Mouse (Mus musculus) urinary bladder, adult 2 months (tissue): Measurements from ENCODE around the gene Lrrc27. TPM values are rescaled to one million over a fixed set of nuclear protein-coding genes. Genes with fewer than 3 reads are reported as not detected.

Experiments
- DNase-seq: peaks from one replicate; pipeline ENCODE4 v3.0.0; 2022; ENCODE audit warnings: low spot score
- polyA plus RNA-seq: library from polyadenylated mRNA; depleted of rRNA; stranded (reverse); fragments of >200 nt; gene quantifications from 2 replicates; pipeline ENCODE4 v1.2.3, GENCODE M21; 2012

The Lrrc27 gene
- polyA plus RNA-seq, 1 experiment = 9.9 TPM

DNA sequence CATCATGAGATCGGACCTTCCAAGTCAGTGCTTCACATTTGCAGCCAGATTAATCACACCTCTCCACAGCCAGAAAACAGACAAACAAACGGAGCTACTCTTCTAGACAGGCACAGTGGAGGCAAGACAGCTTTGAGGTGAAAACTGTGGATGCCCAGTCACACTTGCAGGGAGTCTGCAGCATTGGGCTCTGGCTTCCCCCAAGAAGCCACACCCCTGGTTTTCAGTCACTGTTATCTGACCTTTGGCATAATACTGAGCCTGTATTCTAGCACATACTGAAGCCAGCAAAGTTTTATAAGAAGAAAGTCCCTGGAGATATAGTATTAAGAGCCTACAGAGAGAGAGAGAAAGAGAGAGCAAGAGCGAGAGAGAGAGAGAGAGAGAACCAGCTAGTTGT is 26.6 kb downstream of the Lrrc27 start:
- no peak for DNase-seq

- DNase-seq = no peak
Measured at GRCm38 (mm10) chr7:139246086-139246485, 33.3 kb downstream of the Lrrc27 start.

GRCm38 (mm10) chr7:139246931-139247880 is 34.4 kb downstream of the Lrrc27 start:
- no peak for DNase-seq

- DNase-seq = peak; percentile 92
Measured at GRCm38 (mm10) chr7:139247881-139248614, 35.3 kb downstream of the Lrrc27 start, which contains the start of gene Pwwp2b. Gene Pwwp2b (plus strand): TSS chr7:139248482.

GRCm38 (mm10) chr7:139248615-139249405 is 36.0 kb downstream of the Lrrc27 start:
- no peak for DNase-seq

DNA sequence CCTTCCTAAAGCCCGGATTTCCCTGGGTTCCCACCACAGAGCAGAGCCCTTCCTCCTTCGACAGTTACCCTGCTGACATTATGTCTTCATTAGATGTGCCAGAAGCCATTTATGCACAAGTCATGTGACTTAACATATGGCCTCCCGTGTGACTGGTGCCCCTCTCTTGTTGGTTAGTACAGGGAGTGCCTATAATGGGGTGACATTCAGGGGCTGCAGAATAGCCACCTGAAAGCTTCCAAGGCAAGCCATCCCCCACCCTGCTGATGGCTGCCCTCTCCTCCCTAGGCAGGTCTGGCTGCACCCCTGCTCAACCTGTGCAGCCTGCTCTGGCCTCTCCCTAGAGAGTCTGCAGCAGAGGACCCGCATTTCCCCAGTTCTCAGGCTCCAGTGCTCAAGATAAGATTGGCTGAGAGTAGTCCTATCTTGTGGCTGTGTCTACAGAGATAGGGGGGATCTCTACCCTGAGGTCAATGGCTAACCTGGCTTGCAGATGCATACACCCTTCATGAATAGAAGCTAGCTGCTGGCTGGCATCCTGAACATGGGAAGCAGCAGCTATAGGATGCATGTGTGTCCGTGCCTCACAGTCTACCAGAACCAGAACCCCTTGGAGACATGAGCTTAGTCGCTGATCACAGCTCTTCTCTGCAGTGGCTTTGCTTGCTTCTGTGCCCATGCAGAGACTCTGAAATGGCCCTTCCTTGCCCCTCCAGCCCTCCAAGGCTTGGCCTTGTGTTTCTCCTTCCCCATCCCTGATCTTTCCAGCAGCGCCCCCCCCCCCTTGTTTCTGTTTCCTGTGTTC is 36.8 kb downstream of the Lrrc27 start:
- no peak for DNase-seq

DNA sequence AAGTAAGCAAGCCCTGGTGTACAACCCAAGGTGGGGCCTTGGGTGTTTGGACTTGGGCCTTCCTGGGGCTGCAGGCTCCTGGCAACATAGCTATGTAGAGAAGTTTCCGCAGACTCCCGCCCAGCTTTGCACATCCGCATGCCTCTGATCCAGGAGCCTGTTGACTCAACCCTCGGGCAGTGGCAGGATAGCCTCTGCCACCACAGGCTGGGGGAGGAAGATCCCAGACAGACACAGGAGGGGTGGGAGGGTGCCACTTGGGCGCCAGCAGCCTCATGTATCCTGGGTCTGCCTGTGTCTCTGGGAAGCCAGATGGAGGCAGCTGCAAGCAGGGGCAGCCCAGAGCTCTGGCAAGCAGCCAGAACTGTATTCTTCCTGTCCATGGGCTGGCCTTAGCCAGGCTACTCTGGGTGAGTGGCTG is 39.1 kb downstream of the Lrrc27 start:
- DNase-seq = no peak

DNA sequence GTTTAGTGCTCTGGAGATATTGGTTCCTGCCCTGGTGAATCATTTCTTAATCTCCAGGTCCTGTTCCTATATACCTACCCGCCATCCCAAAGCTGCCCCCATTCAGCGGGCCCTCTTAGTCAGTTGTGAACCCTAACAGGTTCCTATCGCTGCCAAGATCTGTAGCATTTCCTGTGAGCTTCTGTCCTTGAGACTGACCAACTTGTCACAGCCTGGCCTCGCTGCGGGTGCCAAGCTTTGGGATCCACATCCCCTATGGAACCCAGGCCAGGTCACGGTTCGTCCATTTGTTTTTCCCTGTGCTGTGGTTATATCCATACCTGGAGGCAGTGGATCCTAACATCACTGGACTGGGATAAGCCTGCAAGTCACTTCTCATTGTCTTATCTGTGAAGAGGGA is 39.8 kb downstream of the Lrrc27 start:
- no peak for DNase-seq

GRCm38 (mm10) chr7:139252986-139253385 is 40.2 kb downstream of the Lrrc27 start:
- no peak for DNase-seq

GRCm38 (mm10) chr7:139253462-139253861 is 40.7 kb downstream of the Lrrc27 start:
- DNase-seq = no peak

- DNase-seq = no peak
Measured at GRCm38 (mm10) chr7:139254626-139255025, 41.8 kb downstream of the Lrrc27 start.

GRCm38 (mm10) chr7:139257752-139258542 is 45.2 kb downstream of the Lrrc27 start:
- no peak for DNase-seq

GRCm38 (mm10) chr7:139264337-139264736 is 51.5 kb downstream of the Lrrc27 start:
- no peak for DNase-seq

GRCm38 (mm10) chr7:139265634-139266033 is 52.8 kb downstream of the Lrrc27 start:
- no peak for DNase-seq

DNA sequence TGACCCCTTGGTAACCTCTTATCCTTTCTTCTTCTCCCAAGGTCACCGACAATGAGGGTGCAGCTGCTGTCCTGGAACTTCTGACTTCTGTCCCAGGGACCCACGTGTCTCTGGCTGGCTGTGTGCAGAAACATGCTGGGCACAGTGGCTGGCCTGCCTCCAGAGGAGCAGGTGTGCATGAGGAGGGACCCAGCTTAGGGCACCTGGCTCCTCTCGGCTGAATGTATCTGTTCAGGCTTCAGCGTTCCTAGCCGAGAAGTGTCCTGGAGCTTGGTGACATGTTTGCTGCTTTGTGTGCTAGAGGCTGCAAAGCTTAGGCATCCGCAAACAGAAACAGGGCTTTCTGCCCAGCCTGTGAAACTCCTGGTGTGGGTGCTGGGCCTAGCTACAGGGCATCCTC is 53.6 kb downstream of the Lrrc27 start:
- no peak for DNase-seq

DNA sequence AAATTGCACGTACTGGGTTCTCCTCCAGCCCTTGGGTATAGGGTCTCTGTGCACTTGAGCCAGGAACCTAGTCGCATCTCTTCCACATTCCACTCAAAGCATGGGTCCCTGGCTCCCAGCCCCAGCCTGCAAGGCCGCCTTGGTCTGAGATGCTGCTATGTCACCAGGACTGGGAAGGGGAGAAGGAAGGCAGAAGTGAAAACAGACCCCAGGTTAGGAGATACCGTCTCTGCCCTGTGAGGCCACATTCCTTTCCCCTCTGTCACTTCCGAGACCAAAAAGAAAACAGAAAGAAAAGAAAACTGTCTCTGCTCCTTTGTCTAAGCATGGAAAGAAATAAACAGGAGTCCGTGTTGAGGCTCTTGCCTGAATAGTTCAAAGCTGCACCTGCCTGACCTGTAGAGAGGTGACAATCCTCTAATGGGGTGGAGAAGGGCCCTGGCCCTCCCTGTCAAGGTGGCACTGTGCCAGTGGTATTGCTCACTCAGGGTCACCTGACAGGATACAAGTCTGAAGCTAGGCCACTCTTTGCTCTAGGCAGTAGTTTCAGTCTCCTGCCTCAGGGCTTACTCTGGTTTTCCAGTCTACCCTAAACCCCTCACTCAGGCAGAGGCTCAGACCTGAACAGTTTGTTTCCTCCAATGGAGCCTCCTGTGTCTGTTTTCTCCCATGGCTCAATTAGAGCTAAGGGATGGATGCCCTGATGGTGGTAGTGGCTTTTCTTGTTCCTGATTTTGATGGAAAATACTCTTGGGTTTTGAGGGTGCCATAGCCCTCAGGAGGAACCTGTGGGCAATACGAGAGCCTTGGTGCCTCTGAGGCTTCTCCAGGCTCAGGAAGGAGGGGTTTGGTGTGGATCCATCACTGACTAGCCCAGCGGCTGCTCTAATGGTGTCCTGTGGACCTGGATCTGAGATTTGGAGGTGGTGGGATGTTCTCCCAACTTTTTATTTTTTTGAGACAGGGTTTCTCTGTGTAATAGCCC is 54.4 kb downstream of the Lrrc27 start:
- no peak for DNase-seq

- DNase-seq = no peak
Measured at GRCm38 (mm10) chr7:139270738-139271137, 58.0 kb downstream of the Lrrc27 start.

DNA sequence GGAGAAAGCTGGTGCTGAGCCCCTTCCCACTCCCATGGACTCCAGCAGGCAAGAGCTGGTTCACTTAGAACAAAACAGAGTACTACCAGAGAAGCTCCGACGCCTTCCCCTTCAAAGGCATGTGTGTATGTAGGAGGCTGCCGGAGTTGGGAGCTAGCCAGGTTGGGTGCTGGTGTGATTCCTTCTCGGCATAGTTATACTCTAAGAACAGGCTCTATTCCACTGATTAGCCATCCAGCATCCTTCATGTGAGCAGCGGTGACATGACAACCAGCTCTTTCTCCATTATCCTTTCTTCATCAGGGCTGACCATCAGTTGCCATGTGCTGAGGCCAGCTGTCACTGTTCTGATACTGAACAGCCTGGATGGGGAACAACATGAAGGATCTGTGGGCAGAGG is 59.1 kb downstream of the Lrrc27 start:
- no peak for DNase-seq
